Mouse (Mus musculus) midbrain, embryonic 12.5 days (tissue): ENCODE results near the gene Ethe1. TPM values are rescaled to one million over a fixed set of nuclear protein-coding genes. Genes with fewer than 3 reads are reported as not detected.

Source experiments
- ATAC-seq: fragments of 200-750 bp; cut with Nextera tagmentation; 2 replicates; pipeline ENCODE4 v1.8.0; 2017; ENCODE audit warnings: low read depth, moderate TSS enrichment, moderate library complexity; ENCODE audit not compliant: low FRiP score
- H3K27ac ChIP-seq: fragments of 300-500 bp; sonication (generic); replicated peaks from 2 replicates; pipeline ENCODE4 v1.5.1; 2016; ENCODE audit warnings: mild to moderate bottlenecking
- H3K27me3 ChIP-seq: fragments of 300-500 bp; sonication (generic); 2 replicates; pipeline ENCODE4 v1.6.1; 2016; ENCODE audit warnings: mild to moderate bottlenecking
- H3K36me3 ChIP-seq: fragments of 300-500 bp; sonication (generic); 2 replicates; pipeline ENCODE4 v1.6.1; 2016
- H3K4me1 ChIP-seq: fragments of 300-500 bp; sonication (generic); 2 replicates; pipeline ENCODE4 v1.6.1; 2016
- H3K4me2 ChIP-seq: fragments of 300-500 bp; sonication (generic); replicated peaks from 2 replicates; pipeline ENCODE4 v1.6.1; 2016; ENCODE audit warnings: mild to moderate bottlenecking, moderate library complexity
- H3K4me3 ChIP-seq: fragments of 300-500 bp; sonication (generic); 2 replicates; pipeline ENCODE4 v1.5.1; 2016; ENCODE audit warnings: mild to moderate bottlenecking
- H3K9ac ChIP-seq: fragments of 300-500 bp; sonication (generic); replicated peaks from 2 replicates; pipeline ENCODE4 v1.6.1; 2016; ENCODE audit warnings: mild to moderate bottlenecking, moderate library complexity
- H3K9me3 ChIP-seq: fragments of 300-500 bp; sonication (generic); 2 replicates; pipeline ENCODE4 v1.6.1; 2016; ENCODE audit warnings: mild to moderate bottlenecking
- WGBS: fragments of 180-500 bp; shearing (Covaris S2); methylation state at CpG from one replicate; pipeline ENCODE4 v1.1.7; 2016; 5-methylcytosine and 5-hydroxymethylcytosine counted together
- polyA plus RNA-seq: library from polyadenylated mRNA; unstranded; fragments of >200 nt; fragmentation: Nextera tagmentation; extraction: Ambion mirVana; gene quantifications from 2 replicates; pipeline ENCODE4 v1.2.1, GENCODE M21; 2016

Gene Ethe1
- polyA plus RNA-seq, 1 experiment from 2014 or later, result 14.8 TPM

DNA sequence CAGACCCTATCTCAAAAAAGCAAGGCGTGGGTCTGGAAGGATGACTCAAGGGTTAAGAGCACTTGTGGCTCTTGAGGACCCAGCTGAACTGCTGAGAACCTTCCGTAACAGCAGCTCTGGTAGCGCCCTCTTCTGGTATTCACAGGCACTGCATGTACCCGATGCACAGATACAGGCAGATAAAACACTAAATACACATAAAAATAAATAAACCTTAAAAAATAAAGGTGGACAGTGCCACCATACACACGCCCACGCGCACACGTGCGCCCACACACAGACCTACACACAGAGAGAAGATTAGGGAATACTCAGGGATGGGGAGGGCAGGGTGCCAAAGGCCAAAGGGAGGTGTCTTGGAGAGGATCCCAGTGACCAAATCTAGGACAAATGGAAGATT lies 55.1 kb downstream of the Ethe1 start:
- H3K36me3 ChIP-seq, result no peaks in the 10 kb centered on the region
- no peak for ATAC-seq
- peaks cover 46% of the 10 kb centered on the region for H3K27me3 ChIP-seq
- 8% methylated on average over 9 of the region's 9 CpGs for WGBS
- no peak overlapping the region for H3K9ac ChIP-seq
- H3K4me3 ChIP-seq, result no peak overlapping the region
- H3K4me2 ChIP-seq, result no peak overlapping the region
- no peak overlapping the region for H3K27ac ChIP-seq
- H3K4me1 ChIP-seq, result peaks cover 12% of the 10 kb centered on the region
- no peaks in the 10 kb centered on the region for H3K9me3 ChIP-seq

DNA sequence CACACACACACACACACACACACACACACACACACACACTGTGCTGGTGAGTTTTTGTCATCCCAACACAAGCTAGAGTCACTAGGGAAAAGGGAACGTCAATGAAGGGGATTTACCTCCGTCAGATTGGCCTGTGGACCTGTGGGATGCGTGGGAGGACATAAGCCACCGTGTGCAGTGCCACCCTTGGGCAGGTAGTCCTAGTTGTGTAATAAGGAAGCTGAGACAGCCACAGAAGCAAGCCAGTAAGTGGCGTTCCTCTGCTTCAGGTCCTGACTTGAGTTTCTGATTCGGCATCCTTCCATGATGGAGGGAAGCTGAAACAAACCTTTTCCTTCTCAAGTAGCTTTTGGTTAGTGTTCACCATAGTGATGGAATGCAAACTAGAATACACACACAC lies 57.1 kb downstream of the Ethe1 start:
- Histone ChIP-seq H3K9me3 (no peaks in the 10 kb centered on the region), H3K4me2 (no peak overlapping the region), H3K4me1 (no peaks in the 10 kb centered on the region), H3K27me3 (peaks cover 26% of the 10 kb centered on the region), H3K9ac (no peak overlapping the region), H3K27ac (no peak overlapping the region), H3K4me3 (no peak overlapping the region), H3K36me3 (no peaks in the 10 kb centered on the region)
- ATAC-seq, result no peak
- 89% methylated on average over 6 of the region's 6 CpGs for WGBS

DNA sequence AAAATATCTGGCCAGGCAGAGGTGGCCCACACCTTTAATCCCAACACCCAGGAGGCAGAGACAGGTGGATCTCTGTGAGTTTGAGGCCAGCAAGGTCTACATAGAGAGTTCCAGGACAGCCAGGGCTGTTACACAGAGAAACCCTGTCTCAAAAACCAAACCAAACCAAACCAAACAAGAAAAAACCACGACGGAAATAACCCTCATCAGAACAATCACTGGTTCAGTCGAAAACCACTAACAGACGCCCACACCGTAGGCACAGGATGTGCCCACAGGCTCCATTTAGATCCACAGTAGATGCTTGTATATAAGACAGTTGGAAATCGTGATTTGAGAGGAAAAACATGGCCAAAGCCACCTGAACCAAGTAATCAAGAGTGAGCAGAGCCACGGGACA lies 57.7 kb downstream of the Ethe1 start:
- Histone ChIP-seq H3K9me3 (no peaks in the 10 kb centered on the region), H3K4me2 (no peak overlapping the region)
- 79% methylated on average over 7 of the region's 7 CpGs for WGBS

DNA sequence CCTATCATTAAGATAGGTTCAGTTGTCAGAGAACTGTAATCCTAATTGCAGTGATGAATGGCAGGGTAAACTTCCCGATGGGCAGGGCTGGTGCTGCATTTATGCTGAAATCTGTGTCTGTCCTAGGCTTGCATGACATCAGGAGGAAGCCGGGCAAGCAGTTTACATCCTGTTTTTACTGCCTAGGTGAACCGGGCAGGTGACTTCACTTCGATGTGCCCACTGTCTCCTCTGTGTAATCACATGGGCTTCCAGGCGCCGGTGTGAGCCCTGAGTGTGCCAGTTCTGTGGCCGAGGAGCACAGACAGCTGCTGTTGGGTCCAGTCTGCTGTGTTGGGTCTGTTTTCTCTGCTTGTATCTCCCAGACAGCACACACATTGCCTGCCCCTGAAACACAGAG lies 59.1 kb downstream of the Ethe1 start:
- WGBS, result 81% methylated on average over 7 of the region's 7 CpGs
- no peak overlapping the region for H3K4me2 ChIP-seq
- H3K4me1 ChIP-seq, result no peaks in the 10 kb centered on the region
- no peaks in the 10 kb centered on the region for H3K9me3 ChIP-seq
- no peak overlapping the region for H3K27ac ChIP-seq
- H3K27me3 ChIP-seq, result peaks cover 9% of the 10 kb centered on the region
- no peak overlapping the region for H3K4me3 ChIP-seq
- ATAC-seq, result no peak
- no peak overlapping the region for H3K9ac ChIP-seq
- no peaks in the 10 kb centered on the region for H3K36me3 ChIP-seq

More for the DNA sequence above, 57.7 kb downstream of the Ethe1 start:
- no peak for ATAC-seq
- no peaks in the 10 kb centered on the region for H3K4me1 ChIP-seq
- H3K36me3 ChIP-seq, result no peaks in the 10 kb centered on the region
- H3K27ac ChIP-seq, result no peak overlapping the region
- peaks cover 21% of the 10 kb centered on the region for H3K27me3 ChIP-seq
- H3K4me3 ChIP-seq, result no peak overlapping the region
- no peak overlapping the region for H3K9ac ChIP-seq

DNA sequence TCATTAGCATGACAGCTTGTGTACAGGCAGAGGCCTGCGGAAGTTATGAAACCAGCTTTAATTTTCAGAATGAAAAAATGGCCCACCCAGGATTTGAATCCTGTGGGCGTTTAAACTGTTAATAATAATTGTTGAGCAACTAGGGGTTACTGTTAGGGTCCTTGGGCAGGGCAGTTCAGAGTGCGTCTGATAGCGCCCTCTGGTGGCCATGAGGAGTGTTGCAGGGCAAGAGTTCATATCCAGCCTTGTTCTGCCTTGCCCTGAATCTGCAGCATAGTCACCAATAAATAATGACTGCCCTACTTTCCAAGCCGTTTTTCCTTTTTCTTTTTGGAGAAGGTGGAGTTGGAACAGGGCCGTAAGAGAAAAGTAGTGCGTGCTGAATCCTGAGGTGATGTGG lies 66.3 kb downstream of the Ethe1 start:
- no peak overlapping the region for H3K4me3 ChIP-seq
- H3K9me3 ChIP-seq, result no peaks in the 10 kb centered on the region
- H3K9ac ChIP-seq, result no peak overlapping the region
- 26% methylated on average over 7 of the region's 7 CpGs for WGBS
- H3K27me3 ChIP-seq, result peaks cover 4% of the 10 kb centered on the region; the same call in 1 of the 2 replicates
- H3K4me1 ChIP-seq, result no peaks in the 10 kb centered on the region
- no peak overlapping the region for H3K4me2 ChIP-seq
- H3K27ac ChIP-seq, result no peak overlapping the region
- H3K36me3 ChIP-seq, result no peaks in the 10 kb centered on the region
- ATAC-seq, result no peak

Other genes with a start within 250 kb of the Ethe1 start
- gene Lypd5, start 238.3 kb upstream of the Ethe1 start, polyA plus RNA-seq, result not detected in 2 replicates
- 1.1 and 1.8 TPM in 2 replicates for gene Kcnn4, start 217.3 kb upstream of the Ethe1 start, polyA plus RNA-seq
- 30.9 and 32.4 TPM in 2 replicates for gene Smg9, start 187.9 kb upstream of the Ethe1 start, polyA plus RNA-seq
- gene Irgc1, start 135.2 kb upstream of the Ethe1 start, polyA plus RNA-seq, result not detected in 2 replicates
- 0.60 and 1.2 TPM in 2 replicates for gene Plaur, start 125.1 kb upstream of the Ethe1 start, polyA plus RNA-seq
- 38.8 and 43.6 TPM in 2 replicates for gene Cadm4, start 105.5 kb upstream of the Ethe1 start, polyA plus RNA-seq
- gene Zfp428, start 80.5 kb upstream of the Ethe1 start, polyA plus RNA-seq, result 163 and 178 TPM in 2 replicates
- 2.1 and 2.3 TPM in 2 replicates for gene AC161166.1, start 75.1 kb upstream of the Ethe1 start, polyA plus RNA-seq
- gene Irgq, start 56.9 kb upstream of the Ethe1 start, polyA plus RNA-seq, result 30.4 and 31.5 TPM in 2 replicates
- gene Pinlyp, start 41.4 kb upstream of the Ethe1 start, polyA plus RNA-seq, result not detected in 2 replicates
- gene Xrcc1, start 41.3 kb upstream of the Ethe1 start, polyA plus RNA-seq, result 89.8 and 101 TPM in 2 replicates
- gene Zfp575, start 98 bp downstream of the Ethe1 start, polyA plus RNA-seq, result 3.1 and 3.7 TPM in 2 replicates
- not detected in 2 replicates for gene Phldb3, start 23.2 kb downstream of the Ethe1 start, polyA plus RNA-seq
- 0.68 and 0.73 TPM in 2 replicates for gene Lypd3, start 49.0 kb downstream of the Ethe1 start, polyA plus RNA-seq
- gene Tex101, start 89.1 kb downstream of the Ethe1 start, polyA plus RNA-seq, result not detected in 2 replicates
- gene BC049730, start 121.7 kb downstream of the Ethe1 start, polyA plus RNA-seq, result not detected in 2 replicates
- not detected in 2 replicates for gene Gm4763, start 139.4 kb downstream of the Ethe1 start, polyA plus RNA-seq
- gene Cd177, start 172.8 kb downstream of the Ethe1 start, polyA plus RNA-seq, result not detected in 2 replicates
- gene Ceacam10, start 189.7 kb downstream of the Ethe1 start, polyA plus RNA-seq, result not detected in 2 replicates